8 mouse cellular contexts compared by ENCODE assay signal in the genomic region with DNA sequence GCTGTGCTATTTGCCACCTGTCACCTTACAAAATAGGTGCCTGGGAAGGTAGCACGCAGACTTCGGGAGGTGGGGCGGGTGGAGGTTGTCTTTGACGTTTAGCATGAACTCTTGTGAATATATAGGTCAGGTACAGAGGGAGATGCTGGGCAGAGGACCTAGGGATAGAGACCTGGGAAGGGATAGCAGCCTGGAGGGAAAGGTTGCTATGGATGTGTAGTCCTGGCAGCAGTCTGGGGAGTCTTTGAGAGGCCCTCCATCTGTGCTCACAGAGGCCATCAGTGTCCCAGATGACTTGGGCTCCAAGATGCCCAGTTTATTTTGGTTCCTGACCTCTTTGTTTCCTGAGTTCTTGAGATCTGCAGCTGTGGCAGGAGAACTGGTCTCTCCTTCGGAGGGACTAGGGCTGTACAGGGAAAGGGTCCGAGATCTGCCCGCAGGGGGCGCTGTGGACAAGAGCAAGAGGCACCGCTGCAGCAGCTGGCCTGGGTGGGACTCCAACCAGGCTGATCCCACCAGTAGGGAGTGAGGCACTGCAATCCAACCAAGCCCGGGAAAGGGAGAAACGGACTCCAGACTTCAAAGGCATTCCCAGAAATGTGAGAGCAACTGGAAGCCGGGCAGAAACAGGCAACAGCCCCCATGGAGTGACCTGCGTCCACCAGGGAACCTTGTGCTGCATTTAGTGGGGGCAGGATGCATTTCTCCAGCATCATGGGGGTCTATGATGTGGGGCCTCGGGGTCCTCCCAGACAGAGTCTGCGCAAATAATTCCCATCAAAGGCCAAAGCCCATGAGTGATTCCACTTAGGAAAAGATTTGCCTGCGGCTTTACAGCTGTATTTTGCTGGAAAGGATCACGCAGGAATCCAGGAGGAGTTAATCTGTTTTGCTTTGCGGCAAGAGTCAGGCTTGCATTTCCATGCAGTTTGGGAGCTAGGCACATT.
A peak's percentile ranks its signal among the peaks of the same experiment; 100 is the strongest.
DNase-seq lines count a peak whose midpoint lies in the region; ATAC-seq and TF ChIP-seq lines count a peak whose summit lies in the region.

No protein-coding gene starts in this region.

- no peak overlapping the region for H3K27ac ChIP-seq in liver, embryonic 12.5 days
- H3K27ac ChIP-seq in embryonic facial prominence, embryonic 11.5 days (replicated peaks; ENCODE audit: low read depth, low read length) = peak overlapping the region; percentile 47; the same call in 1 of the 2 replicates
- H3K27ac ChIP-seq in heart, embryonic 10.5 days = no peak overlapping the region
- H3K27ac ChIP-seq in liver, postnatal 0 days (ENCODE audit: low read depth) = no peak overlapping the region

- H3K4me3 ChIP-seq in liver, embryonic 12.5 days = no peak overlapping the region
- H3K4me3 ChIP-seq in embryonic facial prominence, embryonic 11.5 days (ENCODE audit: low read depth, low read length) = no peak overlapping the region
- H3K4me3 ChIP-seq in heart, embryonic 10.5 days = no peak overlapping the region
- H3K4me3 ChIP-seq in liver, postnatal 0 days (ENCODE audit: low read depth, low read length) = no peak overlapping the region

- no peak overlapping the region for H3K4me2 ChIP-seq in liver, embryonic 12.5 days
- H3K4me2 ChIP-seq in embryonic facial prominence, embryonic 11.5 days (ENCODE audit: low read depth, low read length) = peak overlapping the region; percentile 33
- H3K4me2 ChIP-seq in liver, postnatal 0 days (ENCODE audit: low read depth, low read length) = no peak overlapping the region

- H3K9me3 ChIP-seq in liver, embryonic 12.5 days (replicated peaks) = no peaks in the 10 kb centered on the region
- no peaks in the 10 kb centered on the region for H3K9me3 ChIP-seq in embryonic facial prominence, embryonic 11.5 days (replicated peaks; ENCODE audit: control insufficient read depth, low read length)
- H3K9me3 ChIP-seq in heart, embryonic 10.5 days = no peaks in the 10 kb centered on the region
- no peaks in the 10 kb centered on the region for H3K9me3 ChIP-seq in liver, postnatal 0 days (ENCODE audit: low read length)

- no peaks in the 10 kb centered on the region for H3K36me3 ChIP-seq in liver, embryonic 12.5 days
- H3K36me3 ChIP-seq in embryonic facial prominence, embryonic 11.5 days (replicated peaks; ENCODE audit: control insufficient read depth, insufficient read depth, low read depth, low read length) = no peaks in the 10 kb centered on the region
- no peaks in the 10 kb centered on the region for H3K36me3 ChIP-seq in heart, embryonic 10.5 days
- H3K36me3 ChIP-seq in liver, postnatal 0 days (replicated peaks; ENCODE audit: insufficient read depth, low read length) = no peaks in the 10 kb centered on the region

- peaks cover 14% of the 10 kb centered on the region; the same call in 1 of the 2 replicates for H3K27me3 ChIP-seq in liver, embryonic 12.5 days (replicated peaks)
- no peaks in the 10 kb centered on the region for H3K27me3 ChIP-seq in embryonic facial prominence, embryonic 11.5 days (ENCODE audit: control insufficient read depth, insufficient read depth, low read length)
- peaks cover 24% of the 10 kb centered on the region for H3K27me3 ChIP-seq in heart, embryonic 10.5 days (ENCODE audit: insufficient read depth, poor library complexity, severe bottlenecking)
- peaks cover 4% of the 10 kb centered on the region; the same call in 1 of the 2 replicates for H3K27me3 ChIP-seq in liver, postnatal 0 days (ENCODE audit: insufficient read depth, low read length)

- ATAC-seq in liver, embryonic 12.5 days = no peak
- peak; percentile 97 for ATAC-seq in embryonic facial prominence, embryonic 11.5 days (replicated peaks; ENCODE audit: insufficient number of reproducible peaks, low FRiP score, low TSS enrichment, low read depth)
- no peak for ATAC-seq in liver, postnatal 0 days
- ATAC-seq in neutrophil, adult 5-6 weeks (ENCODE audit: extremely low read depth, insufficient number of reproducible peaks, low FRiP score, poor library complexity, severe bottlenecking) = peak; percentile 59

- H3K9ac ChIP-seq in liver, embryonic 12.5 days = no peak overlapping the region
- H3K9ac ChIP-seq in embryonic facial prominence, embryonic 11.5 days (replicated peaks; ENCODE audit: low read length) = 0 out of 2 replicates have a peak overlapping the region, but pooled peaks have one; percentile 25
- H3K9ac ChIP-seq in liver, postnatal 0 days (replicated peaks) = no peak overlapping the region

- no peaks in the 10 kb centered on the region for H3K4me1 ChIP-seq in liver, embryonic 12.5 days
- peaks cover 3% of the 10 kb centered on the region; the same call in 1 of the 2 replicates for H3K4me1 ChIP-seq in embryonic facial prominence, embryonic 11.5 days (ENCODE audit: control insufficient read depth, insufficient read depth, low read length)
- H3K4me1 ChIP-seq in heart, embryonic 10.5 days = peaks cover 26% of the 10 kb centered on the region
- no peaks in the 10 kb centered on the region for H3K4me1 ChIP-seq in liver, postnatal 0 days (ENCODE audit: insufficient read depth)

- WGBS in liver, embryonic 12.5 days (ENCODE audit: insufficient replicate concordance) = 26% methylated on average over 18 of the region's 18 CpGs
- 17% methylated on average over 18 of the region's 18 CpGs for WGBS in embryonic facial prominence, embryonic 11.5 days
- 24% methylated on average over 18 of the region's 18 CpGs for WGBS in heart, embryonic 10.5 days
- WGBS in liver, postnatal 0 days (ENCODE audit: insufficient replicate concordance) = 36% methylated on average over 18 of the region's 18 CpGs

- peak; percentile 84 for DNase-seq in liver
- peak; percentile 97 for DNase-seq in embryonic facial prominence, embryonic 11.5 days (ENCODE audit: low spot score)
- peak; percentile 88 for DNase-seq in heart, embryonic 10.5 days (ENCODE audit: low spot score)
- peak; percentile 69 to 82 for DNase-seq in kidney, postnatal 25 days
- peak; percentile 83 for DNase-seq in liver, postnatal 0 days
- DNase-seq in testis, postnatal 14 days (ENCODE audit: low spot score) = peak; percentile 81

- TF ChIP-seq CTCF in liver, postnatal 0 days (IDR thresholded peaks at IDR 0.05; ENCODE audit: low read depth) = peak; percentile 76

- no peak for TF ChIP-seq EP300 in liver, postnatal 0 days (IDR thresholded peaks at IDR 0.05; ENCODE audit: low read depth)

Comparison
In these comparisons a context has a peak if more than half of its experiments do, and no peak if none do; other contexts are left out.
1. ATAC-seq: peak in embryonic facial prominence, embryonic 11.5 days (single experiment) and neutrophil, adult 5-6 weeks (single experiment); none in liver, embryonic 12.5 days (single experiment) and liver, postnatal 0 days (single experiment).
2. Peak in every context shown above with its lines, with median percentiles within 50 percentile points of each other: DNase-seq.